Mouse (Mus musculus) bone marrow, adult 2 months (tissue): Measurements from ENCODE around the gene Oma1.

ENCODE experiments used
- CTCF ChIP-seq: fragments of 200-500 bp; IDR thresholded peaks from 2 replicates; pipeline ENCODE4 v1.5.1; 2011; ENCODE audit warnings: low read length, control low read depth; ENCODE audit not compliant: control insufficient read depth, insufficient read depth
- POLR2A ChIP-seq: fragments of 200-500 bp; IDR thresholded peaks from 2 replicates; pipeline ENCODE4 v1.6.1; 2011; ENCODE audit warnings: low read depth, mild to moderate bottlenecking, control low read depth, low read length, borderline replicate concordance; ENCODE audit not compliant: control insufficient read depth

DNA sequence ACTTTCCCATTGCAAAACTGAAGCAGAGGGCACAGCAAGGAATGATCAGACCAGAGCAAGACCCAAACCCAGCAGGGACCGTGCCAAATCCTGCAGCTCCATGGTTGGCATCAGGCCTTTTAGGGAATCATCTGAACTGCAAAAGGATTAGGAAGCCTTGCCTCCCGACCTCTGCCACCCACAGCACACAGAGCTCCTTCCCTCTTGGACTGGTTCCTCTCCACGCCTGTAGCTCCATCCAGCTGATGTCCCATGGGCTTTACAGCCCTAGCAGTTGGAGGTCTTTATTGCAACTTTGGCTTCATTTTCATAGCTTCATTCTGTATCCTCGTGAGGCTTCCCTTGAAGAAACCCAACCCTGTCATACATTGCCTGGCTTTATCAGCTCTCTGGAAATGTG is 71.4 kb downstream of the Oma1 start:
- TF ChIP-seq POLR2A: no peak
- TF ChIP-seq CTCF: no peak
